Mouse (Mus musculus): Measurements from ENCODE around the gene Coasy.

Gene Coasy

GRCm38 (mm10) chr11:101081659-101082058 lies 706 bp upstream of the Coasy start:
- in situ Hi-C loops (cut with MboI; ENCODE audit: low pct_unique_long_range_greater_than_20kb in 1 of 2, low sequenced_read_pairs in 2 of 2, unreplicated experiment in 1 of 2), result no loop called here

GRCm38 (mm10) chr11:101083083-101083697 lies 825 bp downstream of the Coasy start:
- in situ Hi-C loops (cut with MboI; ENCODE audit: low pct_unique_long_range_greater_than_20kb in 1 of 2, low sequenced_read_pairs in 2 of 2, unreplicated experiment in 1 of 2), result no loop called here

GRCm38 (mm10) chr11:101084246-101084645 lies 1.9 kb downstream of the Coasy start:
- in situ Hi-C loops (cut with MboI; ENCODE audit: low pct_unique_long_range_greater_than_20kb in 1 of 2, low sequenced_read_pairs in 2 of 2, unreplicated experiment in 1 of 2), result no loop called here

- in situ Hi-C loops (cut with MboI; ENCODE audit: low pct_unique_long_range_greater_than_20kb in 1 of 2, low sequenced_read_pairs in 2 of 2, unreplicated experiment in 1 of 2), result no loop called here
These were observed 2.4 kb downstream of the Coasy start for GRCm38 (mm10) chr11:101084811-101085210.

GRCm38 (mm10) chr11:101085617-101086322 lies 3.4 kb downstream of the Coasy start:
- in situ Hi-C loops (cut with MboI; ENCODE audit: low pct_unique_long_range_greater_than_20kb in 1 of 2, low sequenced_read_pairs in 2 of 2, unreplicated experiment in 1 of 2), result no loop called here

GRCm38 (mm10) chr11:101086323-101086674 lies 3.9 kb downstream of the Coasy start:
- in situ Hi-C loops (cut with MboI; ENCODE audit: low pct_unique_long_range_greater_than_20kb in 1 of 2, low sequenced_read_pairs in 2 of 2, unreplicated experiment in 1 of 2), result no loop called here

GRCm38 (mm10) chr11:101086756-101087681 lies 4.7 kb downstream of the Coasy start, which contains the start of gene Mlx:
TSS of gene Mlx (plus strand) at chr11:101087277.
- in situ Hi-C loops (cut with MboI; ENCODE audit: low pct_unique_long_range_greater_than_20kb in 1 of 2, low sequenced_read_pairs in 2 of 2, unreplicated experiment in 1 of 2), result no loop called here

- in situ Hi-C loops (cut with MboI; ENCODE audit: low pct_unique_long_range_greater_than_20kb in 1 of 2, low sequenced_read_pairs in 2 of 2, unreplicated experiment in 1 of 2), result no loop called here
These were observed 5.3 kb downstream of the Coasy start for GRCm38 (mm10) chr11:101087682-101088055.

GRCm38 (mm10) chr11:101089931-101090330 lies 7.6 kb downstream of the Coasy start:
- in situ Hi-C loops (cut with MboI; ENCODE audit: low pct_unique_long_range_greater_than_20kb in 1 of 2, low sequenced_read_pairs in 2 of 2, unreplicated experiment in 1 of 2), result no loop called here

GRCm38 (mm10) chr11:101094930-101095313 lies 12.6 kb downstream of the Coasy start:
- in situ Hi-C loops (cut with MboI; ENCODE audit: low pct_unique_long_range_greater_than_20kb in 1 of 2, low sequenced_read_pairs in 2 of 2, unreplicated experiment in 1 of 2), result no loop called here

GRCm38 (mm10) chr11:101095314-101096024 lies 13.1 kb downstream of the Coasy start, which contains the start of gene Psmc3ip:
TSS of gene Psmc3ip (minus strand) at chr11:101095436.
- in situ Hi-C loops (cut with MboI; ENCODE audit: low pct_unique_long_range_greater_than_20kb in 1 of 2, low sequenced_read_pairs in 2 of 2, unreplicated experiment in 1 of 2), result no loop called here

GRCm38 (mm10) chr11:101098231-101098630 lies 15.9 kb downstream of the Coasy start:
- in situ Hi-C loops (cut with MboI; ENCODE audit: low pct_unique_long_range_greater_than_20kb in 1 of 2, low sequenced_read_pairs in 2 of 2, unreplicated experiment in 1 of 2), result no loop called here

- in situ Hi-C loops (cut with MboI; ENCODE audit: low pct_unique_long_range_greater_than_20kb in 1 of 2, low sequenced_read_pairs in 2 of 2, unreplicated experiment in 1 of 2), result no loop called here
These were observed 20.6 kb downstream of the Coasy start for GRCm38 (mm10) chr11:101103011-101103410.

- in situ Hi-C loops (cut with MboI; ENCODE audit: low pct_unique_long_range_greater_than_20kb in 1 of 2, low sequenced_read_pairs in 2 of 2, unreplicated experiment in 1 of 2), result no loop called here
These were observed 27.0 kb downstream of the Coasy start for GRCm38 (mm10) chr11:101109351-101109750.

GRCm38 (mm10) chr11:101110708-101111107 lies 28.3 kb downstream of the Coasy start:
- in situ Hi-C loops (cut with MboI; ENCODE audit: low pct_unique_long_range_greater_than_20kb in 1 of 2, low sequenced_read_pairs in 2 of 2, unreplicated experiment in 1 of 2), result no loop called here

GRCm38 (mm10) chr11:101111178-101111577 lies 28.8 kb downstream of the Coasy start:
- in situ Hi-C loops (cut with MboI; ENCODE audit: low pct_unique_long_range_greater_than_20kb in 1 of 2, low sequenced_read_pairs in 2 of 2, unreplicated experiment in 1 of 2), result no loop called here

- in situ Hi-C loops (cut with MboI; ENCODE audit: low pct_unique_long_range_greater_than_20kb in 1 of 2, low sequenced_read_pairs in 2 of 2, unreplicated experiment in 1 of 2), result no loop called here
These were observed 29.8 kb downstream of the Coasy start for GRCm38 (mm10) chr11:101112186-101112585.

GRCm38 (mm10) chr11:101115564-101115963 lies 33.2 kb downstream of the Coasy start:
- in situ Hi-C loops (cut with MboI; ENCODE audit: low pct_unique_long_range_greater_than_20kb in 1 of 2, low sequenced_read_pairs in 2 of 2, unreplicated experiment in 1 of 2), result no loop called here

GRCm38 (mm10) chr11:101118105-101118504 lies 35.7 kb downstream of the Coasy start:
- in situ Hi-C loops (cut with MboI; ENCODE audit: low pct_unique_long_range_greater_than_20kb in 1 of 2, low sequenced_read_pairs in 2 of 2, unreplicated experiment in 1 of 2), result no loop called here

Measured in mouse embryonic stem cell (cell line).